Mouse (Mus musculus) neutrophil, adult 59 days (primary cell): Measurements from ENCODE around the gene Ahsa2. TPM values are rescaled to one million over a fixed set of nuclear protein-coding genes. Genes with fewer than 3 reads are reported as not detected.

Source experiments
- total RNA-seq, 2 experiments: library from RNA; stranded (reverse); gene quantifications; 1 replicate in 1 of 2; 2 replicates in 1 of 2; pipeline ENCODE4 v1.2.4; 2023

Ahsa2 gene
- total RNA-seq, result 10 to 100 TPM; 18.3 to 23.2 TPM

DNA sequence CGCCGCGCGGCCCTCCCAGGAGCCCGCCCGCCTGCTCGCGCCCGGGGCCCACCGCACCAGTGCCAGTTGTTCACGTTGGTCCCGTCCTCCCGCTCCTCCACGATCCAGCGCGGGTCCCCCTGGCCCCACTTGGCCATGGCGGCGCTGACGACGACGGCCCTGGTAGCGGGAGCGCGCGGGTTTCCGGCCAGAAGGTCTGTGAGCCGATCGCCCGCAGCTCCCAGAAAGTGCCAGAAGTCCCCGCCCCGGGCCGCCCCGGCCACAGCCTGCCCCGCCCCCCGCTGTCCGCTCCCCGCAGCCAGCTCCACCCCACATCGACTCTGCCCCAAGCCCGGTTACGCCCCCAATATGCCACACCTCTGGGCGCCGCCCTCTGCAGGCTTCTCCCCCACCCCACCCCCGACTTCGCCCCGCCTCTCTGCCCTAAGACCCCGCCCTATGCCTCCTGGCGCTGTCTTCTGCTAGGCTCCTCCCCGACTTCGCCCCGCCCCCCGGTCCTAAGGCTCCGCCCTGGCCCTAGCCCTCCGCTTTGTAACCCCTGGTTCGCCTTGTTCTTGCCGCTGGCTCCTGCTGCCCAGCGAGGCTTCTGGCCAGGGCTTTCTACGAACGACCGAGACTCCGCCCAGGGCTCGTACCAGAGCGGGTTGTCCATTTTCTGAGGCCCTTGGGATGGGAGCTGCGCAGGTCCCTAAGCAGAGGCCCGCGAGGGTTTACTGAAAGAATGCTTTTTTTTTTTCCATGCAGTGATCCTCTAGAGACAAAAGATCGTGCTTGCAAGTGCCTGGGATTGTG, at the start of gene Ahsa2:
Gene Ahsa2, minus strand, starts transcription at position 313 of the 792 bp plus-strand sequence.

GRCm38 (mm10) chr11:23520473-23521205, 22.8 kb upstream of the Ahsa2 start, which contains the start of gene 1700093K21Rik:
1700093K21Rik (minus strand) TSS chr11:23521155.

Other genes with a start within 250 kb of the Ahsa2 start
- 10 to 100 TPM; 73.1 to 77.8 TPM for gene Xpo1, start 242.0 kb downstream of the Ahsa2 start, total RNA-seq
- 10 to 100 TPM; 47.1 to 50.6 TPM for gene Usp34, start 191.1 kb downstream of the Ahsa2 start, total RNA-seq
- gene 1700093K21Rik, start 23.1 kb upstream of the Ahsa2 start, total RNA-seq, result not detected
- gene 0610010F05Rik, start 135.6 kb upstream of the Ahsa2 start, total RNA-seq, result 1 to 10 TPM; 7.7 to 8.8 TPM
- 10 to 100 TPM; 15.1 to 16.8 TPM for gene Pus10, start 167.6 kb upstream of the Ahsa2 start, total RNA-seq
- 10 to 100 TPM; 12.4 to 14.8 TPM for gene Pex13, start 167.9 kb upstream of the Ahsa2 start, total RNA-seq